Mouse (Mus musculus): ENCODE data around the gene Ndufv3. TPM values are rescaled to one million over a fixed set of nuclear protein-coding genes. Genes with fewer than 3 reads are reported as not detected.
"Not testable (repeated sequence)": the region's sequence is repeated elsewhere in the genome, so short reads cannot be mapped to it uniquely, and the experiment has no call there.

Gene Ndufv3
- polyA plus RNA-seq, 1 experiment from 2014 or later, result 427 TPM

- H3K4me2 ChIP-seq (ENCODE audit: low read length); H3K27ac ChIP-seq (ENCODE audit: low read depth); H3K9ac ChIP-seq (ENCODE audit: low read length); H3K36me3 ChIP-seq (ENCODE audit: control insufficient read depth, insufficient read depth, low read length); DNase-seq (ENCODE audit: low spot score); H3K4me3 ChIP-seq (ENCODE audit: low read depth, low read length); H3K9me3 ChIP-seq (ENCODE audit: control insufficient read depth, low read length); ATAC-seq (replicated peaks; ENCODE audit: low FRiP score, low TSS enrichment, low read depth); H3K27me3 ChIP-seq (replicated peaks; ENCODE audit: control insufficient read depth, insufficient read depth, low read length): not testable (repeated sequence)
- WGBS, result 95% methylated on average over 23 of the region's 23 CpGs
- H3K4me1 ChIP-seq (replicated peaks; ENCODE audit: control insufficient read depth, insufficient read depth, low read length), result peaks cover 15% of the 10 kb centered on the region
Measured at GRCm38 (mm10) chr17:31552601-31553000, 32.7 kb downstream of the Ndufv3 start.

GRCm38 (mm10) chr17:31556253-31556652 lies 36.3 kb downstream of the Ndufv3 start:
- Histone ChIP-seq H3K4me2 (ENCODE audit: low read length) (no peak overlapping the region), H3K36me3 (ENCODE audit: control insufficient read depth, insufficient read depth, low read length) (no peaks in the 10 kb centered on the region), H3K4me3 (ENCODE audit: low read depth, low read length) (no peak overlapping the region), H3K9ac (ENCODE audit: low read length) (no peak overlapping the region), H3K27ac (ENCODE audit: low read depth) (peak overlapping the region; percentile 73; the same call in 1 of the 2 replicates), H3K27me3 (replicated peaks; ENCODE audit: control insufficient read depth, insufficient read depth, low read length) (no peaks in the 10 kb centered on the region), H3K4me1 (replicated peaks; ENCODE audit: control insufficient read depth, insufficient read depth, low read length) (peaks cover 22% of the 10 kb centered on the region), H3K9me3 (ENCODE audit: control insufficient read depth, low read length) (no peaks in the 10 kb centered on the region)
- ATAC-seq (replicated peaks; ENCODE audit: low FRiP score, low TSS enrichment, low read depth) (no peak), DNase-seq (ENCODE audit: low spot score) (no peak)
- WGBS, result 61% methylated on average over 4 of the region's 4 CpGs

GRCm38 (mm10) chr17:31557124-31557880 lies 37.4 kb downstream of the Ndufv3 start:
- ATAC-seq (replicated peaks; ENCODE audit: low FRiP score, low TSS enrichment, low read depth), result peak; percentile 78
- peak overlapping the region; percentile 34 for H3K4me2 ChIP-seq (ENCODE audit: low read length)

GRCm38 (mm10) chr17:31557947-31558542 lies 38.1 kb downstream of the Ndufv3 start:
- Histone ChIP-seq H3K4me2 (ENCODE audit: low read length) (peak overlapping the region; percentile 34), H3K36me3 (ENCODE audit: control insufficient read depth, insufficient read depth, low read length) (no peaks in the 10 kb centered on the region), H3K9me3 (ENCODE audit: control insufficient read depth, low read length) (no peaks in the 10 kb centered on the region), H3K4me1 (replicated peaks; ENCODE audit: control insufficient read depth, insufficient read depth, low read length) (peaks cover 22% of the 10 kb centered on the region), H3K27me3 (replicated peaks; ENCODE audit: control insufficient read depth, insufficient read depth, low read length) (no peaks in the 10 kb centered on the region), H3K9ac (ENCODE audit: low read length) (no peak overlapping the region), H3K27ac (ENCODE audit: low read depth) (peak overlapping the region; percentile 73), H3K4me3 (ENCODE audit: low read depth, low read length) (no peak overlapping the region)
- peak; percentile 6; the same call in 1 of the 2 replicates for ATAC-seq (replicated peaks; ENCODE audit: low FRiP score, low TSS enrichment, low read depth)
- WGBS, result 59% methylated on average over 10 of the region's 10 CpGs
- no peak for DNase-seq (ENCODE audit: low spot score)

More at GRCm38 (mm10) chr17:31557124-31557880, 37.4 kb downstream of the Ndufv3 start:
- Histone ChIP-seq H3K27ac (ENCODE audit: low read depth) (peak overlapping the region; percentile 73), H3K36me3 (ENCODE audit: control insufficient read depth, insufficient read depth, low read length) (no peaks in the 10 kb centered on the region), H3K4me3 (ENCODE audit: low read depth, low read length) (no peak overlapping the region), H3K9me3 (ENCODE audit: control insufficient read depth, low read length) (no peaks in the 10 kb centered on the region), H3K27me3 (replicated peaks; ENCODE audit: control insufficient read depth, insufficient read depth, low read length) (no peaks in the 10 kb centered on the region), H3K4me1 (replicated peaks; ENCODE audit: control insufficient read depth, insufficient read depth, low read length) (peaks cover 22% of the 10 kb centered on the region), H3K9ac (ENCODE audit: low read length) (no peak overlapping the region)
- 32% methylated on average over 11 of the region's 11 CpGs for WGBS
- DNase-seq (ENCODE audit: low spot score), result peak; percentile 77

GRCm38 (mm10) chr17:31559021-31559789 lies 39.3 kb downstream of the Ndufv3 start:
- no peak overlapping the region for H3K27ac ChIP-seq (ENCODE audit: low read depth)
- no peak overlapping the region for H3K4me3 ChIP-seq (ENCODE audit: low read depth, low read length)
- no peaks in the 10 kb centered on the region for H3K9me3 ChIP-seq (ENCODE audit: control insufficient read depth, low read length)
- no peak overlapping the region for H3K4me2 ChIP-seq (ENCODE audit: low read length)
- ATAC-seq (replicated peaks; ENCODE audit: low FRiP score, low TSS enrichment, low read depth) (no peak), DNase-seq (ENCODE audit: low spot score) (no peak)
- H3K9ac ChIP-seq (ENCODE audit: low read length), result no peak overlapping the region
- no peaks in the 10 kb centered on the region for H3K36me3 ChIP-seq (ENCODE audit: control insufficient read depth, insufficient read depth, low read length)
- 84% methylated on average over 11 of the region's 11 CpGs for WGBS
- peaks cover 28% of the 10 kb centered on the region for H3K4me1 ChIP-seq (replicated peaks; ENCODE audit: control insufficient read depth, insufficient read depth, low read length)
- no peaks in the 10 kb centered on the region for H3K27me3 ChIP-seq (replicated peaks; ENCODE audit: control insufficient read depth, insufficient read depth, low read length)

DNA sequence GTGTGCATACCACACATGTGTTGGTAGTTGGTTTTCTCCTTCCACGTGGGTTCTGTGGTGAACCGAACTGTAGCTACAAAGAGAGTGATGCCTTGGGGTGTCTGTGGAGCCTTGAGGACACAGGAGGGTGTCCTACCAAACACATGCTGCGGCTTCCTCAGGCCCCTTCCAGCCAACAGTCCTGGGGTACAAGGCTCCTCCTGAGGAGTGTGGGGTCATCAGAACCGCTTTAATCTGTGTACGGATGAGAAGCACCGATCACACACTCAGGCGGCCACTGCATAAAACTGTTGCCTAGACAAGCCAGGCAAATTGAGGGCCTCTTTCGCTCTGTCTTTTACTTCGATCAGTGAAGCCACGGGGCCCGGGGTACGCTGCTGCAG lies 43.7 kb downstream of the Ndufv3 start:
- Histone ChIP-seq H3K27ac (ENCODE audit: low read depth) (peak overlapping the region; percentile 92), H3K36me3 (ENCODE audit: control insufficient read depth, insufficient read depth, low read length) (no peaks in the 10 kb centered on the region), H3K9ac (ENCODE audit: low read length) (peak overlapping the region; percentile 56), H3K4me3 (ENCODE audit: low read depth, low read length) (peak overlapping the region; percentile 37), H3K9me3 (ENCODE audit: control insufficient read depth, low read length) (no peaks in the 10 kb centered on the region), H3K4me1 (replicated peaks; ENCODE audit: control insufficient read depth, insufficient read depth, low read length) (peaks cover 27% of the 10 kb centered on the region), H3K4me2 (ENCODE audit: low read length) (peak overlapping the region; percentile 62), H3K27me3 (replicated peaks; ENCODE audit: control insufficient read depth, insufficient read depth, low read length) (no peaks in the 10 kb centered on the region)
- DNase-seq (ENCODE audit: low spot score), result no peak
- ATAC-seq (replicated peaks; ENCODE audit: low FRiP score, low TSS enrichment, low read depth), result no peak
- 16% methylated on average over 12 of the region's 12 CpGs for WGBS

DNA sequence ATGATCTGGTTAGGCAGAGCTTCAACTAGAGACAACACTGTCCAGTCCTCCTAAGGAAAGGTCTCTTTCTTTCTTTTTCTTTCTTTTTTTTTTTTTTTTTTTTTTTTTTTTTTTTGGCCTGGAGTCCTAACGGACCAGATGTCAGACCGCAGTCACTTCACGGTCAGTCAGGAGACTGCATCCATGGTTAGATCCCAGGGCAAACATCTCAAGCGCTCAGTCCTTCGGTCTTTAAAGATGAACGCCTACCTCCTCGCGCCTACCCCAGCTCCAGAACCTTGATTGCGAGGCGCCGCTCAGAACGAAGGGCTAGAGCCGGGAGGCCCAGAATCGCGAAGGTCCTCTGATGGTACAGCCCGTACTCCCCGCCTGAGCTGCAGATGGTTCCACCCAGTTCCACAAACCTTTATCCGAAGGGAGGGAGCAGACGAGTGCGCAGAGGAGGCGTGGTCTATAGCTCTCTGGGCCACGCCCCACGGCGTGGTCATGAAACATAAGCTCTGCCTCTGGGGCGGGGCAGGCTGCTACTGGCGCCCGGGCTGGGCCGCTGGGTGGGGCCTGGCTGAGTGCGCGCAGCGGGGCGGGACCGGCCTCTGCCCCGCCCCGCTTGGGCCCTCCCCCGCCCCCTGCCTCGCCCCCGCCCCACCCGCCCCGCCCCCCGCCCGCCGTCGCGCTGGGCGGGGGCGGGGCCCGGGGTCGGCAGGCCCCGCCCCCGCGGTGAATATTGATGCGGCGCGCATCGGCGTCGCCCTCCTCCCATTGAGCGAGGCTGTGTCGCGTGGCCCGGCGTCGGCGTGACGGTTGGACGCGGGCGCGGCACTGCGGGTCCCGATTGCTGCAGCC lies 44.3 kb downstream of the Ndufv3 start, which contains the start of gene Pknox1:
TSS of gene Pknox1 (plus strand) at position 720 of the 843 bp plus-strand sequence.
- Histone ChIP-seq H3K4me2 (ENCODE audit: low read length) (peak within 1 kb of the TSS; percentile 72), H3K36me3 (ENCODE audit: control insufficient read depth, insufficient read depth, low read length) (no peaks in the 10 kb centered on the region), H3K9ac (ENCODE audit: low read length) (peak within 1 kb of the TSS; percentile 93), H3K4me3 (ENCODE audit: low read depth, low read length) (peak within 1 kb of the TSS; percentile 77), H3K27me3 (replicated peaks; ENCODE audit: control insufficient read depth, insufficient read depth, low read length) (no peaks in the 10 kb centered on the region), H3K4me1 (replicated peaks; ENCODE audit: control insufficient read depth, insufficient read depth, low read length) (peaks cover 27% of the 10 kb centered on the region), H3K9me3 (ENCODE audit: control insufficient read depth, low read length) (no peaks in the 10 kb centered on the region), H3K27ac (ENCODE audit: low read depth) (peak within 1 kb of the TSS; percentile 93)
- peak; percentile 94 for ATAC-seq (replicated peaks; ENCODE audit: low FRiP score, low TSS enrichment, low read depth)
- 0% methylated on average over 53 of the region's 72 CpGs for WGBS
- DNase-seq (ENCODE audit: low spot score), result peak; percentile 98

- Histone ChIP-seq H3K4me1 (replicated peaks; ENCODE audit: control insufficient read depth, insufficient read depth, low read length) (peaks cover 27% of the 10 kb centered on the region), H3K36me3 (ENCODE audit: control insufficient read depth, insufficient read depth, low read length) (no peaks in the 10 kb centered on the region), H3K9me3 (ENCODE audit: control insufficient read depth, low read length) (no peaks in the 10 kb centered on the region), H3K4me2 (ENCODE audit: low read length) (peak overlapping the region; percentile 72), H3K27ac (ENCODE audit: low read depth) (peak overlapping the region; percentile 93), H3K27me3 (replicated peaks; ENCODE audit: control insufficient read depth, insufficient read depth, low read length) (no peaks in the 10 kb centered on the region), H3K9ac (ENCODE audit: low read length) (peak overlapping the region; percentile 93), H3K4me3 (ENCODE audit: low read depth, low read length) (peak overlapping the region; percentile 77)
- ATAC-seq (replicated peaks; ENCODE audit: low FRiP score, low TSS enrichment, low read depth), result no peak
- no peak for DNase-seq (ENCODE audit: low spot score)
- under 1% methylated on average over 28 of the region's 44 CpGs for WGBS
Measured at GRCm38 (mm10) chr17:31564858-31565140, 44.9 kb downstream of the Ndufv3 start.
